Mouse (Mus musculus): ENCODE data around the gene Mboat7.

DNA sequence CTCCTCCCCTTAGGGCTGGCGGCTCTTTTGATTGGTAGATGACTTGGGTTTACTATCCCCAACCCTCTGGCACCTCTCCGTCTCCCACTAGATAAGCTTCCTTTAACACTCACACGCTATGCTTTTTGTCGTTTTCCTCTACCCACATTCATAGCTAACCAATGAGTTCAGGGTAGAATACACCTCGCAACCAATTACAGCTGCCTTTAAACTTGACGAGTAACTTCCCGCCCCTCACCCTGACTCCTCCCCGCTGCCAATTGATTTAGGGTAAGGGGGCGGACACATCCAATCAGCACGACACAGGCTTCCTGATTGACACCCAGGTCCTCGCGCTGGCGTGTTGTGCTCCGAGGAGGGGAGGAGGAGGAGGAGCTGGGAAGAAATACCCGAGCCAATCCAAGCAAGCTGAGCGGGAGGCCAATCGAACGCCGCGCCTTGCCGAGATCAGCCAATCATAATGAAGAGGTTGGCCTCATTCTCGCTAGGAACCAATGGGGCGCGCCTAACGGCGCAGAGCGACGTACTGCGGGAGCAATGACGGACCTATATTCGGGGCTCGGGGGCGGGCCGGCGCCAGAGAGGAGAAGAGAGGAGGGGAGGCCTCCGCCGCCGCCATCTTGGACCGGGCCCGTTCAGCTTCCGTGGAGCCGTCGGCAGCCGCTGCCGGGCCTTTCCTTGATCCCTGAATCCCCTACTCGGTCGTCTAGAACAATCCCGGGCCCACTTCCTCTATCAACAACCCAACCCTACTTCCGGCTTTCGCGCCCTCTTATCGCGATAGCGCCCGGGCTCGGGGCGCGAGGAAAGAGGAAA is 48.4 kb downstream of the Mboat7 start, which contains the start of gene Cnot3:
- TF ChIP-seq CTCF (IDR thresholded peaks at IDR 0.05; ENCODE audit: extremely low read depth, insufficient read depth, insufficient read length, insufficient replicate concordance) (no peak), POLR2A (IDR thresholded peaks at IDR 0.05; ENCODE audit: low read depth, low read length) (peak; percentile 67)

Data from spleen, adult 2 months (tissue).